Mouse (Mus musculus) urinary bladder, adult 18-20 months (tissue): ENCODE measurements at regions not wholly inside any gene's neighbourhood (a gene's known extent, or its start where the extent isn't known, plus 50 kb on each side); places are given as distances from the start of the nearest gene placed in this dataset.
A peak's percentile ranks its signal among the peaks of the same experiment; 100 is the strongest.
"Not testable (repeated sequence)": the region's sequence is repeated elsewhere in the genome, so short reads cannot be mapped to it uniquely, and the experiment has no call there.

ENCODE experiments used
- DNase-seq, 2 experiments: peaks; one replicate each; pipeline ENCODE4 v3.0.0; 2022; ENCODE audit warnings: low spot score in 2 of 2, mixed read lengths in 2 of 2

DNA sequence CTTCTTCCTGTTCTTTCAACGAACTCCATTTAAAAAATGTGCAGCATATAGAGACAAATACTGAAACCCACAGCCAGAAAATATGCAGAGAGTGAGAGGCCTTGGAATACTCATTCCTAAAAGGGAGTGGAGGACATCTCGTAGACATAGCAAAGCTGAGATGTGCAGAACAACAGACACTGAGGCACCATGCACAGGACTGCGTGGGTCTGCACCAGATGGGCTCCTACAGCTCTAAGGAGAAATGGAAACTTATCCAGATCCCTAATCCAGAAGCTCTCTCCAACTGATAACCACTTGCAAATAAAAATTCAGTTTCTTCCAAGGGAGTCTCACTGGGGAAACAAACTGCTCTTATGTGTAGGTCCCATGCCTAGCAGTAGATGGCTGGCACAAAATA is 101.6 kb downstream of the Slc25a24 start:
- DNase-seq: no peak

GRCm38 (mm10) chr3:109234275-109234674 is 106.2 kb upstream of the Vav3 start:
- no peak for DNase-seq

DNA sequence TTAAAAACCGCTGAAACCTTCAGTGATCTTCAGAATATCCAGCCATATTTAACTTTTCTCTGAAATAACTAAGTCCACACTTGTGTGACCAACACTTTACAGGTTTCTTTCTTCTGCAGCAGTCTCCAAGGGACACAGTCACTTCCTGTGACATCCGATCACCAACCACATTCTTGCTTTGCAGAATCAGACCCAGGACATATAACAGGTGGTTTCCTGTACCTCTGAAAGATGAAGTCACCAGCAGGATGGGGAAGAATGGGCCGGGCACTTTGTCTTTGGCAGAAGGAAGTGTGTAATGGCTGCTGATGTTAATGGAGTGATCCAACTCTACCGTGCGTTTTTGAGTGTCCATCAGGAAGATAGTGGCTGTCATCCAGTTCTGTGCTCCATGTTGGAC is 103.5 kb upstream of the Vav3 start:
- DNase-seq: no peak

GRCm38 (mm10) chr3:109243491-109243890 is 97.0 kb upstream of the Vav3 start:
- no peak for DNase-seq

GRCm38 (mm10) chr3:109248801-109249200 is 91.7 kb upstream of the Vav3 start:
- DNase-seq: no peak

- DNase-seq: no peak
These were observed 91.1 kb upstream of the Vav3 start for GRCm38 (mm10) chr3:109249359-109249758.

DNA sequence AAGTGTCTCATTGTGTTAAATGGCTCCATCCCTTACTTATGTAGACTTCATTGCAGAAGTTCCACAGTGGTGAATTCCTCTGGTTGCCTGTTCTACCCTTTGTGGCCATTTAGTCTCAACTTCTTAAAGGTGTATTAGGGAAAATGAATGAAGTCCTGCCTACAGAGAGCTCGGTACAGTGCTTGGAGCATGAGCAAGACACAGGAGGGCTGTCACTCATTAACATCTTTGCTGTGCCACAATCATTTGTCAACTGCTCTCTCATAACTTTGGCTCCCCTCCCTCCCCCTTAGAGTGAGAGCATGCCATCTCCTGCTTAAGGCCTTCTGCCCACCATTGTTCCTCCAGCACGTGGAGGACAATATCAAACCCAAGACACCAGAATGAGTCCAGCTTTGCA is 90.5 kb upstream of the Vav3 start:
- no peak for DNase-seq

DNA sequence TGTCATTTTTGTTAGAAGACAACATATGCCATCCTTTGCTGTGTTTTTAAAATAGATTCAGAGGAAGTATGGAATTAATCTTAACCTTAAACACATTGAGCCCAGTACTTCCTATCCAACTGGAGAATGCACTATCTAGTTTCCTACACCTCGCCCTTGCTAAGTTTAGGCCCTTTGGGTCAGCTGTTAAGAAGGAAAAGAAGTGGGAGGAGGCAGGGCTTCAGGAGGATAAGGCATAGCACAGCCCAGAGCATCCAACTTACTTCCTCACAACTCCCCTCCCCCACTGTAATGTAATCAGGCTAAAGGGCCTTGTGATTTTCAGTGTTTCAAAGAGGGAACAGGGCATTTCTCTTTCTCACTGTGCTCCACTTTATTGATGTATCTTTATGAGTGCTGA is 88.7 kb upstream of the Vav3 start:
- no peak for DNase-seq

DNA sequence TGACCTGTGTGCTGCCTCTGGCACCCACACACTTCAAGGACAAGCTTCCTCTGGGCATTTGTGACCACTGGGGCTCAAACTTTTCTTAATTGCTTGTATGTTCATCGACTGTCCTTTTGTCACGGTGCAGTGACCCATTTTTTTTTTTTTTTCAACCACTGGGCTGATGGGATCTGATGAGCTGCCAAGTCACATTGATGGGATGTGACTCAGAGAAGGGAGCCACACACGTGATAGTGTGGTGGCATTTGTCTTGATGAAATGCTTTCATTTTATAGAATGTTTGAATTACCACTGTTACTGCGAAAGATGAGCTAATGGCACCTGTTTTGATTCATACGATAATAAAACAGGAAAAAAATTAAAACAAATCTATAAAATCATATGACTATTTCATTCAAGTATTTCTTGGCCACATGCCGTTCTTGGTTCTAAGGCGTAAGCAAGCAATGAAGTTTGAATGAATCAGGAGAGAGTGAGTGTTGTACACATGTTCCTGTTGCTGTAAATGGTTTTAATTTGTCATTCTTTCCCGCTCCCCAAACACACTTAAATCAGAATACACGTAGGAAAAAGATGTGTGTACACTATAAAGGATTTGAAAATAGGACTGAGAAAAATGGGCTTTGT is 86.3 kb upstream of the Vav3 start:
- DNase-seq: no peak

DNA sequence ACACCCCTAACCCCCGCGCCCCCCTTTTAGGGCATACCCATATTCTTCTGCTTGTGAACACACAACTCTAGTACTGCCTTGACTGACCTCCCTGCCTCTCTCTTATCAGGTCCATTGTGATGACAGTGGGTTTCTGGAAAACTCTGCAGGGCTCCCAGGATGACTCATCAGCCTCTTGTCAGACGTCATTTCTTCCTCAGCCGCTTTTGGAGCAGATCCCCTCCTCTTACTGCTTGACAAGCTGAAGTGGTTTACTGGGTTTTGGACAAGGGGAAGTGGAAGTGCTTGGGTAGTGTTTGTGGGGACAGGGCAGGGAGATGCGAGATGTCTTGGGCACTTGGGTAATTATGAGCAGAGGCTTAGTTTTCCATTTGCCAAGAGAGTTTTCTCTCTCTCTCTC is 85.5 kb upstream of the Vav3 start:
- DNase-seq: no peak

GRCm38 (mm10) chr3:109256723-109257122 is 83.7 kb upstream of the Vav3 start:
- no peak for DNase-seq

DNA sequence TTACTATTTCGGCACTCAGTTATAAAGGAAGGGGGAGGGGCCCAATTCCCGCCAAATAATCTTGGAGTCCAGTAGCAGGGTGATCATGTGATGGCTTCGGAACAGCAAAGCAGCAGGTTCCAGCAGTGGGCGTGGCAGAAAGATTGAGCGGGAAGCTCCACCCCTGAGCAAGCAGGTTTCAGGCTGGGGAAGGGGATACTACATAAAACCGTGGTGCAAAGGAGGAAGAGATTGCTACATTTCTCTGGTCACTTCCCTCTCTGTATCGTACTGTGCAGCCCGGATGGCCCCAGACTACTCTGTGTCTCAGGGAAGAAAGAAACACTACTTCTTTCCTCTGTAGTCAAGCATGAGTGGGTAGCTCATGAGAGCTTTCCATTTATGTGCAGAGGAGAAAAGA is 73.5 kb upstream of the Vav3 start:
- DNase-seq: not testable (repeated sequence)

GRCm38 (mm10) chr3:109270783-109271182 is 69.7 kb upstream of the Vav3 start:
- no peak for DNase-seq

DNA sequence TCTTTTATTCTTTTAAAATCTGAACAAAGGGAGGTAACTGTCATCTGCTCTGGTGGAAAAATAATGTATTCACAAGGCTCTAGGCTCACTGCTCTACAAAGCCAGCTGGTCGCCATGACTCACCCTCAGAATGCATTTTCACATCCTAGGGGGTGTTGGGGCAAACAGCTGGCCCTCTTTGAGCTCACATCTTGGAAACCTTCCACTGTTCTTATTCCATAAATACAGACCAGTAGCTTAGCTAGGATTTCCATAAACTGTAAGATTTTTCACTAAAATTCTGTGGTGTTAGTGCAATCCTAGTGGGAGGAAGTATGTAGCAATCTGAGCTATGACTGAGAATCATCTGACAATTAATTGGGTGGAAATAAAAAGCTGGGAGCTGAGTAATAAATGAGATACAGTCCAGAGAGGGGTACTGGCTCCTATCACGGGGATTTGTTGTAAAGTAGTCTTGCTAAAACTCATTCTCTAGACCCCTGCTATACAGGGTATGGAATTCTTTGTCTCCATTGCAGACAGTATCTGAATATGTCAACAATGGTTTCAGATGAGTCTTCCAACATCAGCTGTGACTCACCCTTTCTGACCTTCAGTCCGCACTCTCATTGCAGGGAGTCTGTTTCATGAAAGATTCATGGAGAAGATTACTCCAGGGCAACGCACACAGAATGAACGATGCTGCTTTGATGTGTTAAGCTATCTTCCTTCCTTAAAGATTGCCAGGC is 67.2 kb upstream of the Vav3 start:
- no peak for DNase-seq

- no peak for DNase-seq
These were observed 66.7 kb upstream of the Vav3 start for GRCm38 (mm10) chr3:109273802-109274155.

- no peak for DNase-seq
These were observed 61.4 kb upstream of the Vav3 start for GRCm38 (mm10) chr3:109279086-109279485.

- peak in 1 of 2 experiments; percentile 22 for DNase-seq
These were observed 53.9 kb upstream of the Vav3 start for GRCm38 (mm10) chr3:109286590-109286989.
